Mouse (Mus musculus): ENCODE results near the gene Tmem229b.

GRCm38 (mm10) chr12:78977078-78977477 is 30.3 kb downstream of the Tmem229b start:
- no peak for TF ChIP-seq CTCF (IDR thresholded peaks at IDR 0.05 in 2 of 3, conservative IDR thresholded peaks at IDR 0.05 in 1 of 3; ENCODE audit: control insufficient read depth in 1 of 3, insufficient read depth in 1 of 3, low read depth in 2 of 3, low read length in 3 of 3, poor library complexity in 1 of 3, severe bottlenecking in 1 of 3)
- no peak for TF ChIP-seq UBTF (IDR thresholded peaks at IDR 0.05; ENCODE audit: borderline replicate concordance, insufficient read depth, low read depth, low read length)
- no peak for TF ChIP-seq EP300 (IDR thresholded peaks at IDR 0.05; ENCODE audit: low read depth in 1 of 2, low read length in 2 of 2)
- no peak for TF ChIP-seq POLR2A (IDR thresholded peaks at IDR 0.05; ENCODE audit: control insufficient read depth in 1 of 2, insufficient read depth in 1 of 2, low read depth in 1 of 2, low read length in 2 of 2, poor library complexity in 1 of 2)
- no peak for TF ChIP-seq ZC3H11A (IDR thresholded peaks at IDR 0.05; ENCODE audit: low read depth, low read length)
- TF ChIP-seq RCOR1 (IDR thresholded peaks at IDR 0.05; ENCODE audit: low read depth, low read length): no peak

All from MEL (cell line).